Mouse (Mus musculus): ENCODE data around the gene Samhd1. TPM values are rescaled to one million over a fixed set of nuclear protein-coding genes. Genes with fewer than 3 reads are reported as not detected.
"Not testable (repeated sequence)": the region's sequence is repeated elsewhere in the genome, so short reads cannot be mapped to it uniquely, and the experiment has no call there.

Gene Samhd1
- polyA plus RNA-seq (2012; ENCODE audit: insufficient read depth, insufficient read length, missing spikeins), result 496 and 503 TPM in 2 replicates

- Histone ChIP-seq H3K4me3 (ENCODE audit: insufficient read depth, low read length) (peak within 1 kb of the TSS; percentile 71), H3K27ac (ENCODE audit: insufficient read depth, low read depth, low read length) (peak within 1 kb of the TSS; percentile 95), H3K4me1 (ENCODE audit: control insufficient read depth, insufficient read depth, low read length) (peaks cover 31% of the 10 kb centered on the region)
- TF ChIP-seq CTCF (IDR thresholded peaks at IDR 0.05; ENCODE audit: low read depth, low read length), result no peak
Measured at GRCm38 (mm10) chr2:157135014-157135413, at the start of gene Samhd1. Samhd1 (minus strand) TSS chr2:157135265.

GRCm38 (mm10) chr2:157178167-157178566, 43.1 kb upstream of the Samhd1 start:
- TF ChIP-seq CTCF (IDR thresholded peaks at IDR 0.05; ENCODE audit: low read depth, low read length) (no peak), POLR2A (IDR thresholded peaks at IDR 0.05; ENCODE audit: borderline replicate concordance, low read depth, low read length) (no peak)
- Histone ChIP-seq H3K4me3 (ENCODE audit: insufficient read depth, low read length) (no peak overlapping the region), H3K27ac (ENCODE audit: insufficient read depth, low read depth, low read length) (no peak overlapping the region), H3K4me1 (ENCODE audit: control insufficient read depth, insufficient read depth, low read length) (no peaks in the 10 kb centered on the region)

- H3K4me3 ChIP-seq (ENCODE audit: insufficient read depth, low read length), result no peak overlapping the region
- TF ChIP-seq POLR2A (IDR thresholded peaks at IDR 0.05; ENCODE audit: borderline replicate concordance, low read depth, low read length), result no peak
- no peak for TF ChIP-seq CTCF (IDR thresholded peaks at IDR 0.05; ENCODE audit: low read depth, low read length)
- H3K4me1 ChIP-seq (ENCODE audit: control insufficient read depth, insufficient read depth, low read length), result no peaks in the 10 kb centered on the region
- H3K27ac ChIP-seq (ENCODE audit: insufficient read depth, low read depth, low read length), result no peak overlapping the region
Measured at GRCm38 (mm10) chr2:157176248-157176647, 41.2 kb upstream of the Samhd1 start.

GRCm38 (mm10) chr2:157174416-157174815, 39.4 kb upstream of the Samhd1 start:
- no peak overlapping the region for H3K4me3 ChIP-seq (ENCODE audit: insufficient read depth, low read length)
- H3K4me1 ChIP-seq (ENCODE audit: control insufficient read depth, insufficient read depth, low read length), result no peaks in the 10 kb centered on the region
- H3K27ac ChIP-seq (ENCODE audit: insufficient read depth, low read depth, low read length), result no peak overlapping the region
- TF ChIP-seq POLR2A (IDR thresholded peaks at IDR 0.05; ENCODE audit: borderline replicate concordance, low read depth, low read length) (no peak), CTCF (IDR thresholded peaks at IDR 0.05; ENCODE audit: low read depth, low read length) (no peak)

GRCm38 (mm10) chr2:157173555-157173954, 38.5 kb upstream of the Samhd1 start:
- H3K4me1 ChIP-seq (ENCODE audit: control insufficient read depth, insufficient read depth, low read length), result no peaks in the 10 kb centered on the region
- H3K27ac ChIP-seq (ENCODE audit: insufficient read depth, low read depth, low read length), result no peak overlapping the region
- H3K4me3 ChIP-seq (ENCODE audit: insufficient read depth, low read length), result no peak overlapping the region
- no peak for TF ChIP-seq CTCF (IDR thresholded peaks at IDR 0.05; ENCODE audit: low read depth, low read length)
- no peak for TF ChIP-seq POLR2A (IDR thresholded peaks at IDR 0.05; ENCODE audit: borderline replicate concordance, low read depth, low read length)

GRCm38 (mm10) chr2:157172984-157173383, 37.9 kb upstream of the Samhd1 start:
- Histone ChIP-seq H3K4me1 (ENCODE audit: control insufficient read depth, insufficient read depth, low read length) (no peaks in the 10 kb centered on the region), H3K27ac (ENCODE audit: insufficient read depth, low read depth, low read length) (no peak overlapping the region), H3K4me3 (ENCODE audit: insufficient read depth, low read length) (no peak overlapping the region)
- no peak for TF ChIP-seq CTCF (IDR thresholded peaks at IDR 0.05; ENCODE audit: low read depth, low read length)
- TF ChIP-seq POLR2A (IDR thresholded peaks at IDR 0.05; ENCODE audit: borderline replicate concordance, low read depth, low read length), result no peak

- TF ChIP-seq CTCF (IDR thresholded peaks at IDR 0.05; ENCODE audit: low read depth, low read length), result no peak
- no peak for TF ChIP-seq POLR2A (IDR thresholded peaks at IDR 0.05; ENCODE audit: borderline replicate concordance, low read depth, low read length)
- no peaks in the 10 kb centered on the region for H3K4me1 ChIP-seq (ENCODE audit: control insufficient read depth, insufficient read depth, low read length)
- H3K4me3 ChIP-seq (ENCODE audit: insufficient read depth, low read length), result no peak overlapping the region
- no peak overlapping the region for H3K27ac ChIP-seq (ENCODE audit: insufficient read depth, low read depth, low read length)
Measured at GRCm38 (mm10) chr2:157170626-157171025, 35.6 kb upstream of the Samhd1 start.

- H3K27ac ChIP-seq (ENCODE audit: insufficient read depth, low read depth, low read length), result no peak overlapping the region
- no peak for TF ChIP-seq POLR2A (IDR thresholded peaks at IDR 0.05; ENCODE audit: borderline replicate concordance, low read depth, low read length)
- H3K4me1 ChIP-seq (ENCODE audit: control insufficient read depth, insufficient read depth, low read length), result peaks cover 2% of the 10 kb centered on the region; the same call in 1 of the 2 replicates
- no peak overlapping the region for H3K4me3 ChIP-seq (ENCODE audit: insufficient read depth, low read length)
Measured at GRCm38 (mm10) chr2:157170166-157170565, 35.1 kb upstream of the Samhd1 start.

- no peak for TF ChIP-seq CTCF (IDR thresholded peaks at IDR 0.05; ENCODE audit: low read depth, low read length)
- no peak for TF ChIP-seq POLR2A (IDR thresholded peaks at IDR 0.05; ENCODE audit: borderline replicate concordance, low read depth, low read length)
- Histone ChIP-seq H3K4me3 (ENCODE audit: insufficient read depth, low read length) (no peak overlapping the region), H3K27ac (ENCODE audit: insufficient read depth, low read depth, low read length) (no peak overlapping the region), H3K4me1 (ENCODE audit: control insufficient read depth, insufficient read depth, low read length) (peaks cover 2% of the 10 kb centered on the region; the same call in 1 of the 2 replicates)
Measured at GRCm38 (mm10) chr2:157166371-157167080, 31.5 kb upstream of the Samhd1 start.

GRCm38 (mm10) chr2:157165312-157166224, 30.5 kb upstream of the Samhd1 start:
- not testable (repeated sequence) for H3K4me3 ChIP-seq (ENCODE audit: insufficient read depth, low read length); H3K4me1 ChIP-seq (ENCODE audit: control insufficient read depth, insufficient read depth, low read length)
- H3K27ac ChIP-seq (ENCODE audit: insufficient read depth, low read depth, low read length), result peak overlapping the region; percentile 34

Measured in bone marrow macrophage, adult 2 months (primary cell).